Mouse (Mus musculus): ENCODE results near the gene Phrf1. TPM values are rescaled to one million over a fixed set of nuclear protein-coding genes. Genes with fewer than 3 reads are reported as not detected.
"Not testable (repeated sequence)": the region's sequence is repeated elsewhere in the genome, so short reads cannot be mapped to it uniquely, and the experiment has no call there.

Phrf1 gene
- polyA plus RNA-seq, 1 experiment, result 58.7 TPM

GRCm38 (mm10) chr7:141230570-141230969, 2.0 kb downstream of the Phrf1 start:
- H3K4me1 ChIP-seq (ENCODE audit: control insufficient read depth, insufficient read depth, low read length), result no peaks in the 10 kb centered on the region
- H3K27ac ChIP-seq (ENCODE audit: insufficient read depth, low read length), result no peak overlapping the region
- 0 out of 2 replicates have a peak overlapping the region, but pooled peaks have one; percentile 3 for H3K4me3 ChIP-seq (ENCODE audit: insufficient read depth, low read length)
- no peak for TF ChIP-seq CTCF (IDR thresholded peaks at IDR 0.05; ENCODE audit: borderline replicate concordance, insufficient read depth, low read length)
- no peak for TF ChIP-seq POLR2A (IDR thresholded peaks at IDR 0.05; ENCODE audit: low read depth, low read length)

GRCm38 (mm10) chr7:141231111-141231510, 2.5 kb downstream of the Phrf1 start:
- no peak overlapping the region for H3K27ac ChIP-seq (ENCODE audit: insufficient read depth, low read length)
- no peak overlapping the region for H3K4me3 ChIP-seq (ENCODE audit: insufficient read depth, low read length)
- no peaks in the 10 kb centered on the region for H3K4me1 ChIP-seq (ENCODE audit: control insufficient read depth, insufficient read depth, low read length)
- no peak for TF ChIP-seq POLR2A (IDR thresholded peaks at IDR 0.05; ENCODE audit: low read depth, low read length)

- no peak for TF ChIP-seq CTCF (IDR thresholded peaks at IDR 0.05; ENCODE audit: borderline replicate concordance, insufficient read depth, low read length)
- no peaks in the 10 kb centered on the region for H3K4me1 ChIP-seq (ENCODE audit: control insufficient read depth, insufficient read depth, low read length)
- no peak overlapping the region for H3K4me3 ChIP-seq (ENCODE audit: insufficient read depth, low read length)
- no peak overlapping the region for H3K27ac ChIP-seq (ENCODE audit: insufficient read depth, low read length)
Measured at GRCm38 (mm10) chr7:141231551-141231950, 3.0 kb downstream of the Phrf1 start.

- H3K4me3 ChIP-seq (ENCODE audit: insufficient read depth, low read length); H3K4me1 ChIP-seq (ENCODE audit: control insufficient read depth, insufficient read depth, low read length); H3K27ac ChIP-seq (ENCODE audit: insufficient read depth, low read length): not testable (repeated sequence)
Measured at GRCm38 (mm10) chr7:141250486-141250885, 21.9 kb downstream of the Phrf1 start.

GRCm38 (mm10) chr7:141256159-141256558, 27.6 kb downstream of the Phrf1 start:
- H3K4me3 ChIP-seq (ENCODE audit: insufficient read depth, low read length), result no peak overlapping the region
- no peak overlapping the region for H3K27ac ChIP-seq (ENCODE audit: insufficient read depth, low read length)
- no peaks in the 10 kb centered on the region for H3K4me1 ChIP-seq (ENCODE audit: control insufficient read depth, insufficient read depth, low read length)
- TF ChIP-seq POLR2A (IDR thresholded peaks at IDR 0.05; ENCODE audit: low read depth, low read length) (no peak), CTCF (IDR thresholded peaks at IDR 0.05; ENCODE audit: borderline replicate concordance, insufficient read depth, low read length) (no peak)

GRCm38 (mm10) chr7:141261480-141261879, 32.9 kb downstream of the Phrf1 start:
- H3K4me1 ChIP-seq (ENCODE audit: control insufficient read depth, insufficient read depth, low read length), result no peaks in the 10 kb centered on the region; the same call in 1 of the 2 replicates
- no peak overlapping the region for H3K4me3 ChIP-seq (ENCODE audit: insufficient read depth, low read length)
- TF ChIP-seq CTCF (IDR thresholded peaks at IDR 0.05; ENCODE audit: borderline replicate concordance, insufficient read depth, low read length) (no peak), POLR2A (IDR thresholded peaks at IDR 0.05; ENCODE audit: low read depth, low read length) (no peak)
- H3K27ac ChIP-seq (ENCODE audit: insufficient read depth, low read length), result no peak overlapping the region

DNA sequence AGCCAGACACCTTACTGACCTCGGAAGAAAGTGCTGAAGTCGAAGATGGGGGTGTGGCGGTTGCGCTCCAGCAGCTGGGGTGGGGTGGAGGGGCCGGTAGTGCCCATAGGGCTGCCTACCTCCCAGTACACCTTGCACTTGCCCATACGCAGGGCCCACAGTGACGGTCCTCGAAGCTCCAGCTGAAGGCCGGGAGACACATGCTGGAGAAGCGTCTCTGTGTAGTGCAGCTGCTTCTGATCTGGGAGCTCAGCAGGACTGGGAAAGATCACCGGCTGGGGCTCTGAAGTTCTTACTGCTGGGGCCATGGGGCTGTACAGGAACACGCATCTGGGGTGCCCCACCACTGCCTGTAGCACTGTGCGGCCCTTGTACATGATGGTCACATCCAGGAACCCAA, 35.1 kb downstream of the Phrf1 start:
- TF ChIP-seq CTCF (IDR thresholded peaks at IDR 0.05; ENCODE audit: borderline replicate concordance, insufficient read depth, low read length), result no peak
- TF ChIP-seq POLR2A (IDR thresholded peaks at IDR 0.05; ENCODE audit: low read depth, low read length), result no peak
- no peaks in the 10 kb centered on the region; the same call in 1 of the 2 replicates for H3K4me1 ChIP-seq (ENCODE audit: control insufficient read depth, insufficient read depth, low read length)
- H3K27ac ChIP-seq (ENCODE audit: insufficient read depth, low read length), result no peak overlapping the region
- no peak overlapping the region for H3K4me3 ChIP-seq (ENCODE audit: insufficient read depth, low read length)

DNA sequence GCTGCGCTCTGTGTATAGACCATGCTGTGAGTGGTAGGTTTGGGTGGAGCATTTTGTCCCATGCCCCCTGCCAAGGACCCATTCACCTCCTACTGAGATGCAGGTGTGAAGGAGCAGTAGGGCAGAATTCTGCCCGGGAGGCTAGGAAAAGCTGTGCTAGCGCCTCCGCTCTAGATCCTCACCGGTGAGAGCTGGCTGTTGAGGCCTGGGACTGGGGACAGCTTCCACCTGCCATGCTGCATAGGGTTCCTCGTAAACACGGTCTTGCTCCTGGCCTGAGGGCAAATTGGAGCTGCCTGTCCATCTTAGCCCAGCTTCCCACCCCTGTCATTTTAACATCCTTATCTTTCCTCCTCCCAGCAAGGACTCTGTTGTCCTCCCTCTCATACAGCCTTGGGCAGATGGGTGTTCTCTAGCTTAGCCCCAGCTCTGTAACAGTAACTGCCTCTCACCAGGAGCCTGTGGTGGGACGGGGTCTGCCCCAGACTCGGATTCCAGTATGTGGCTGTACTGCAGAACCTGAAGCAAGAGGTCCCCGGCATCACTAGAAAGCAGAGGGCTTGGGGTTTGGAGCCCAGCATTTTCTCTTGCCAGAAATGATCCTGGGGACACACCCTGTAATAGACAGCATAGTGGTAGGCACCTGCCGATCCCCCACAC, 35.6 kb downstream of the Phrf1 start:
- no peak for TF ChIP-seq POLR2A (IDR thresholded peaks at IDR 0.05; ENCODE audit: low read depth, low read length)
- no peak for TF ChIP-seq CTCF (IDR thresholded peaks at IDR 0.05; ENCODE audit: borderline replicate concordance, insufficient read depth, low read length)

GRCm38 (mm10) chr7:141264761-141265410, 36.3 kb downstream of the Phrf1 start:
- TF ChIP-seq POLR2A (IDR thresholded peaks at IDR 0.05; ENCODE audit: low read depth, low read length) (no peak), CTCF (IDR thresholded peaks at IDR 0.05; ENCODE audit: borderline replicate concordance, insufficient read depth, low read length) (peak; percentile 49; the same call in 1 of the 2 replicates)

More for the DNA sequence above, 35.6 kb downstream of the Phrf1 start:
- Histone ChIP-seq H3K4me3 (ENCODE audit: insufficient read depth, low read length) (no peak overlapping the region), H3K27ac (ENCODE audit: insufficient read depth, low read length) (no peak overlapping the region), H3K4me1 (ENCODE audit: control insufficient read depth, insufficient read depth, low read length) (no peaks in the 10 kb centered on the region; the same call in 1 of the 2 replicates)

DNA sequence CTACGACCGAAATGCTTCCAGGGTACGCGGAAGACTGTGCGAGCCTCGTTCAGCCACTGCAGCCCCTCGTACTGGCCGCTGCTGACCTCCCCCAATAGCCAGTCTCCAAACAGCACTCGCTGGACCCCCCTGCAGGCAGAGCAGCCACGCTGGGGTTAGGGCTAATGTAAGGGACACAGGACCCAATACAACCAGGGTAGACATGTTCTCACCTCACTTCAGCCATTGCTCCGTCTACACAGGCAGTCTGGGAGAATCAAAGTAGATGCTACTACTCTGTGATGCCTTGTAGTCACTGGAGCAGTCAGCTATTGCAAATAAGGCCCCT, 36.8 kb downstream of the Phrf1 start:
- no peaks in the 10 kb centered on the region; the same call in 1 of the 2 replicates for H3K4me1 ChIP-seq (ENCODE audit: control insufficient read depth, insufficient read depth, low read length)
- H3K27ac ChIP-seq (ENCODE audit: insufficient read depth, low read length), result no peak overlapping the region
- TF ChIP-seq POLR2A (IDR thresholded peaks at IDR 0.05; ENCODE audit: low read depth, low read length), result no peak
- TF ChIP-seq CTCF (IDR thresholded peaks at IDR 0.05; ENCODE audit: borderline replicate concordance, insufficient read depth, low read length), result no peak
- peak overlapping the region; percentile 82; the same call in 1 of the 2 replicates for H3K4me3 ChIP-seq (ENCODE audit: insufficient read depth, low read length)

More at GRCm38 (mm10) chr7:141264761-141265410, 36.3 kb downstream of the Phrf1 start:
- no peak overlapping the region for H3K27ac ChIP-seq (ENCODE audit: insufficient read depth, low read length)
- no peaks in the 10 kb centered on the region; the same call in 1 of the 2 replicates for H3K4me1 ChIP-seq (ENCODE audit: control insufficient read depth, insufficient read depth, low read length)
- no peak overlapping the region for H3K4me3 ChIP-seq (ENCODE audit: insufficient read depth, low read length)
